Mouse (Mus musculus) cerebellum, adult 18-20 months (tissue): ENCODE results near the gene Ugt2a2.
"Not testable (repeated sequence)": the region's sequence is repeated elsewhere in the genome, so short reads cannot be mapped to it uniquely, and the experiment has no call there.

ENCODE experiments used
- DNase-seq, 2 experiments: peaks; one replicate each; pipeline ENCODE4 v3.0.0; 2021

Gene Ugt2a2

DNA sequence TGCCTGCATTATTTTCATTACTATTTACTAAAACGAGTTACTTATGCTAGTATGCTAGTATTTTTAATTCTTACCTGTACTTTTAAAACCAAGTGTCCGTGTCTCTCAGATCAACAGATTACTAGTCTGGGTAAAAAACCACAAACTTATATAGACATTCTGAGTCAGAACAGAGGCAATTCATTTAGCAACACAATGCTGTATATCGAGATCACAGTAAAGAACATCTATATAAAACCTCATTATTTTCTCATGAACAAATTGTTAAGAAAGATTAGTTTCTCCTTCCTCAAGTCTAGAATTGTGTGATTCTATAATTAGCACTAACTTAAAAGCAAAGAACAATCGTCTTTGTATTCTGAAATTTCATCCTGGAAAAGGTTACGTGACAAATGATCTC lies at the start of gene Ugt2a2:
Ugt2a2 (minus strand) TSS at position 101 of the 400 bp plus-strand sequence.
- DNase-seq: no peak

DNA sequence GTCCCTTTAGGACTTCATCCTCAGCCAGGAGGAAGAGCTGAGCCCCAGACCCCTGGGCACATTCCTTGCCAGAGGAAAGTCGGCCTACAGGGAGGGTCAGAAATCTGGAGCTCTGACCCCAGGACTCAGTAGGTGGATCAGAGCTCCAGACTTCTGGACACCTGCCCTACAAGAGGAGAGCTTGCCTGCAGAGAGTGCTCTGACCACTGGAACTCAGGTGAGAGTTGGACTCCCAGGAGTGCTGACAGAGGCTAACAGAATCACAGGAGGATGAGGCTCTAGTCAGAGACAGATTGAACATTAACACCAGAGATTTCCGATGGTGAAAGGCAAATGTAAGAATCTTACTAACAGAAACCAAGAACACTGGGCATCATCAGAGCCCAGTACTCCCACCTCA lies 41.5 kb upstream of the Ugt2a2 start:
- DNase-seq: not testable (repeated sequence)

DNA sequence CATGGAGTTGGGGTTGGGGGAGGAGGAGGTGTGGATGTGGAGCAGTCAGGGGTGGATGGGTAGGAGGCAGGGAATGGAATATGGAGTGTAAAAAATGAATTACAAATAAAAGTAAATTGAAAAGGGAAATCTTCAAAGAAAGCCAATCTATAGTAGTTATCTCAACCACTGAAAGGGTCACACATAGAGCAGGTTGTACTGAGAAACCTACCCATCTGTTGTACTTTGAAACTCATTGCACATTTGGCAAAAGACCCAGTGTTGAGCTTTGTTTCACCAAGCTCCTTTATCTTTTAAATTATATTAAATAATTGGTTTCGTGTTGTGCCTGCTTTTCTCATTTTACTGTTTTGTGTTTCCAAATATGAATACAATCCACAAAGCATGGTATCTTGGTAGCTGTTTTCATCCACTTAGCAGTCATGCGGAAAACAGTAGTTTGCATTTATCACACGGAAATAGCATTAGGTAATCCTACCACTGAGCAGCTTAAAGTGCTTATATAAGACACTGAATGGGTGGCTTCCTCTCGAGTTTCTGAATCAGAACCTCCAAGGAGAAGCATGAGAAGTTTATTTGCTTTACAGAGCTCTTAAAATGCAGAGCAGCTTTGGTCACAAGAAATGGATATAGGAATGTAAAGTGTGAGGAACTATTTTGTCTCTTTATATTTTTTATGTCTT lies 23.9 kb upstream of the Ugt2a2 start:
- DNase-seq: no peak

DNA sequence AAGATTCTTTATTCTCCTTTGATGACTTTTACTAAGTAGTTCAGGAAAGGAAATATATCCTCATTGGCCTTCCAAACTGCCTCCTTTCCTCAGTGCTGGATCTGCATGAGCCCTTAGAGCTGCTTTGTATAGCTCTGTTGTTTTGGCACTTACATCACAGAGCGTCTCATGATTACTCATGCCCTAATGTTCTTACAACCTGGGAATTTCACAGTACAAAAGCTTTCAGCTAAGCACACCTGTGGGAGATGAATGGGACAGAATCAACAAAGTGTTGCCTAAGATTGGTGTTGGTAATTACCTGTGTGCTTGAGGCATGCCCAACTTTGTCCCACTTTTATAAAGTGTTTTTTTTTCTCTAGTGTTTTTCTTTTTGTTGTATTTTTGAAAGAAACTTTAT lies 20.6 kb upstream of the Ugt2a2 start:
- DNase-seq: no peak

DNA sequence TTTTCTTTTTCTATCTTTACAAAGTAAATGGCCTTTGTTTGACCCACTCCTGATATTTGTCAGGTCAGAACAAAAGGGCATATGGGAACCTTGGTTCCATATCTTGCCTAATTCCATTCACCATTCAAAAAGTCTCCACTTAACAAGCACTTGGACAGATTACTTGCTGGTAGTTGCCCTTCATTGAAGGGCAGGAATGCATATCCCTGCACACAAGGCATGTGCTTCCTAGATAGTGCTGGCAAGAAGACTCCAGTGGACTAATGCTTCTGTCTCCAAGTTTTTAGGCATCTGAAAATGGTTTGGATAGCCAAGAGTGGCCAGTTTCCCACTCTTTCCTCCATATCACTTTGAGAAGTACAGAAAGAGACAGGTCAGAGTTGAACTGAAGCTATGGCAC lies 17.3 kb upstream of the Ugt2a2 start:
- no peak for DNase-seq

DNA sequence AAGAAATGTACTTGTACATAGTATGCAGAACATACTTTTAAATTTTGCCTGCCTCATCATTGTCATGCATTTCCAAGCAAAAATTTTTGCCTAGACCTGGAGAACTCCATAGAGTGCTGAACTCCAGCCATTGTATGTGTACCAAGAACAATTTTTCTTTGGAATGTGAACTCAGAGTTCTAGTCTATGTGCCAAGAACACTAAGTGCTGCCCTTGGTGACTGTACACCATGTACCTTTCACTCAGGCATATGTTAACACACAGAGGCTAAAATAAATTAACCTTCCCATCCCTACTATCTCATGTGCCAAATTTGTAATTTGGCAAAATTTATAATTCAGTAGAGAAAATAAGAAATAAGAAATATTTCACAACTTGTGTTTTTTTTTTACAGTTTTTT lies 16.9 kb upstream of the Ugt2a2 start:
- no peak for DNase-seq

DNA sequence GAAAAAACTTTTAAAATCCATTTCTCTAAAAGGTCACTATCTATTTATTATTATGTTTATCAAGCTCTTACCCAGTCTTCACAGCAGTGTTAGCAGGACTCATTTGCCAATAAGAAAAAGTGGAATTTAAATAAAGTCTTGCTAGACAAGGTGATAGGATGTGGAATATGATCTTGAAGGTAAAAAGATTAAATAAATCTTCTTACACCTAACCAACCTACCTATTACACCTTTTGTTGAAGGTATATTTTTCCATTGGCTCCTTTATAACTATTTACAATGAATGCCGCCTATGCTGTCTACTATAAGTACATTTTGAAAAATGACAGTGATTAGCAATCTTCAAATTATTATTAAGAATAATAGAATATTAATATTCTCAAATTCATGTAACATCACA lies 8.7 kb upstream of the Ugt2a2 start, which contains the start of gene Ugt2a1:
Ugt2a1 (minus strand) TSS at position 101 of the 400 bp plus-strand sequence.
- no peak for DNase-seq

DNA sequence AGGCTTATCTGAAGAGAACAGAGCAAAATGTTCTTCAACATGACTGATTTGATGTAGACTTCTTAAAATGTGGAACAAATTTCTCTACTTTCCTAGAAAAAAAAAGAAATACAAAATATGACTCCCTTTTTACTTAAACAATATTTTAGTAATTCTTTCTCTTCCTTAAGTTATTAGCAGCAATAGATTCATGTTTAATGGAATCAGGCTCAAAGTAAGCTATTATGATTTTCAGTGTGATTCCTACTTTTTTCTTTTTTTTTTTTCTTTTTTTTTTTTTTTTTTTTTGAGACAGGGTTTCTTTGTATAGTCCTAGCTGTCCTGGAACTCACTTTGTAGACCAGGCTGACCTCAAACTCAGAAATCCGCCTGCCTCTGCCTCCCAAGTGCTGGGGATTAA lies 4.6 kb upstream of the Ugt2a2 start, which contains the start of gene Gm43638:
Gm43638 (minus strand) TSS at position 101 of the 400 bp plus-strand sequence.
- not testable (repeated sequence) for DNase-seq

DNA sequence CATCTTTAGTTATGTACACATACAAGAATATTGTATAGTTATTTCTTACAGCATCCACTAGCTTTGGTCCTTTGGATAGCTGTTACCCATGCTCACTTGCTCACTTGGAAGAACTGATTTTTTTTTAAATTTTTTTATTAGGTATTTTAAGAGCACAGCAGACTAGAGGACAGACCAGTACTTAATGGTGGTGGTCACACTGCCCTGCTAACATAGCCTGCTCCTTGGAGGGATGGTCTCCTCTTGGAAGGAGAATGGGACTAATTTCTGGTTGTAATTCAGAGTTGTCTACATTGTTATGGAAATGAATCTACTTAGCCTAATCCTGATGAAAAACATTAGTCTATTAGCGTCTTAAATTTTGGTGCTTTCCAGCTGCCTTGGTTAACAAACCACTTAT lies 23.2 kb downstream of the Ugt2a2 start:
- no peak for DNase-seq

DNA sequence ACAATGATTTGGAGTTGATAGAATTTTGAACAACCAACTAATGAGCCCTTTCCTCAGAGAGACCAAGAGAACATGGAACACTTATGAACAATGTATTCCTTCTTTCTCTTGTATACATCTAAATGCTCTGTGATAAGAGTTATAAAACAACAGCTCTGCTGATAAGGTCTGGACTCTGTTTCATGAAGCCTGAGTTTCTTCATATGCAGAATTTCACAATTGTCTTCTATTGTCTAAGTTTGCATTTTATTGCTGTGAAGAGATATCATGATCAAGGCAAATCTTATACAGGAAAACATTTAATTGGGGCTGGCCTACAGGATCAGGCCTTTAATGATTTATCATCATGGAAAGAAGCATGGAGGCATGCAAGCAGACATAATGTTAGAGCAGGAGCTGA lies 24.4 kb downstream of the Ugt2a2 start:
- no peak for DNase-seq

DNA sequence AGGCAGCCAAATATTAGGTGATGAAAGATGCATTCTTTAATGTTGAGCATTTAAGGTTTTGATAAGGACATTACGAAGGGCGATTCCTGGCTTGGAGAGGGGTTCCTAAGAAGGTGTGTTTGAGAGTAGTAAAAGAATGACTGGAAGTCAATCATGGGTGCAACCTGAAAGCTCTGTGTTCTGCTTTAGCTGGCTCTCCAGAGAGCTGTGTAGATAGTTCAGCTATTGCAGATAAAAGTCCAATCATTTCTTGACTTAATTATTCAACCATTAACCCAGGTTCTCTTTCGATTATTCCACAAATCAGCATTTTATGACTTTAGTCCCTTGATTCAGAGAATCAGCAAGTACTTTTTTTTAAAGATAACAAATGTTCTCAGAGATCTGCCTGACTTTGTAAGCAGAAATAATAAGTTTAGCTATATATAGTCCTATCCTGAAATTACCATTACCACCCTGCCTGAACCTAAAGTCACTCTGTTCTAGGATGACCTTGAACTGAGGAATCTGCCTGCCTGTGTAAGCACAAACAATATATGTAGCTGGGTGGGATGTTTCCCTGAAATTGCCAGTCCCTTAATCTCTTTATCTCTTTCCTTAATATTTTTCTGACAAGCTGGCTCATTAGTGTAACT lies 25.7 kb downstream of the Ugt2a2 start:
- no peak for DNase-seq

DNA sequence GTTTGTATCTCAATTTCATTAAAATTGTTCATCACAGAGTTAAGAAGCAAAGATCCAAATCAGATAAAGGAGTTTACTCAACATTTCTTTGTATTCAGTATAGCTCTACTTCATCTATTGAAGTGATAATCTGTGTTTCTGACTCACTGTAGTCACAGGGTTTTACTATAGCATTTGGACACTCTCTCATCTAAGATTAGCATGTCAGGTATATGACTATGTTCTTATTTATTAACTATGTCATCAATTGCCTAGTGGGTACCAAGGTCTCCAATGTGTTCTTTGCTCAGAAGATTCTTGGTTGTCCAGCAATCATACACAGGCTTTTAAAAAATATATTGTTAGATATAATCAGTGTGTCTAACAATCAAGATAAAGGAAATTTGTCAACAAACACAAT lies 26.5 kb downstream of the Ugt2a2 start:
- no peak for DNase-seq

DNA sequence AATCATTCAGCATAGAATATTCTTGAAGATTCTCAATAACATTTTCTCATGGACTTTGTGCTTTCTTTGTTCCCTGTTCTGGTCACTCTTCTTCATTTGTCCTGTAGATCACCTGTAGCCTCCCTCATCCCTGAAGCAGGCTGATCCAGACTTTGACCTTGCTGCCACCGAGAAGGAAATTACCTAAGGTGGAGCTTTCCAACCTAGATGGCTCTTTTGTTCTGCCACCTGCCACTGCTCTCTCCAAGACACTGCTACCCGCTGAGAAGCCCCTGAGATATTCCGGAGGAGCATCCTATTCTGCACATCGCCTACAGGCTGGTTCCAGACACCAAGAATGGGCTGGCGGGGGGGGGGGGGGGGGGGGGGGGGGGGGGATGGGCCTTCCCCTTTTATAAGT lies 29.5 kb downstream of the Ugt2a2 start:
- DNase-seq: not testable (repeated sequence)

DNA sequence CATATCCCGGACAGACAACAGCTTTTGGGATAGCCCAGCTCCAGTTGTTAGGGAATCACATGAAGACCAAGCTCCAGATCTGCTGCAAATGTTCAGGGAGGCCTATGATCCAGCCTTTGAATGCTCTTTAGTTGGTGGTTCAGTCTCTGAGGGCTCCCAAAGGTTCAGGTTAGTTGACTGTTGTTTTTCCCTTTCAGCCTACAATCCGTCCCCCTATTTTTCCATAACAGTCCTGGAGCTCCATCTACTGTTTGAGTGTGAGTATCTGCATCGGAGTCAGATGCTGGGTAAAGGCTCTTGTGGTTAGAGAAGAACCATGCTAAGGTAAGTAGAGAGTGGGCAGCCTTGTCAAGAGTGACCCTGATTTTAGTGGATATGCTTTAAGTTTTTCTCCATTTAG lies 45.8 kb downstream of the Ugt2a2 start:
- no peak for DNase-seq

DNA sequence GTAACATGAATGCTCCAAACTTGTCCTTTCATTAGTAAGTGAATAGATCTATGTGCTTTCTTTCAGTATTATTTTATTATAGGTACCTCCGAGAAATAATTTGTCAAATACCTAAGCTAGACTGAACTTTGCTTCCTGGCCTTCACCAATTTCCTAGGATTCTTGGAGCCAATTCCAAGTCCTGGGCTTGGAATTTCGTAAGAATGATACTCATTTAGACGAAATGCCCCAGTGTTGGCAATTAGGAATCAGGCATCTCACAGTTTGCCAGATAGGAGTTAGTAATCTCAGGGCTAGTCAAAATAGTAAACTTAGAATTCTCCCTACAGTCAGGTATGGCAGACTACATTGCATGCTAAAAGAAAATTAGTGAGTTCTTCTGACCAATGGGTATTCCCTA lies 56.4 kb downstream of the Ugt2a2 start:
- no peak for DNase-seq

DNA sequence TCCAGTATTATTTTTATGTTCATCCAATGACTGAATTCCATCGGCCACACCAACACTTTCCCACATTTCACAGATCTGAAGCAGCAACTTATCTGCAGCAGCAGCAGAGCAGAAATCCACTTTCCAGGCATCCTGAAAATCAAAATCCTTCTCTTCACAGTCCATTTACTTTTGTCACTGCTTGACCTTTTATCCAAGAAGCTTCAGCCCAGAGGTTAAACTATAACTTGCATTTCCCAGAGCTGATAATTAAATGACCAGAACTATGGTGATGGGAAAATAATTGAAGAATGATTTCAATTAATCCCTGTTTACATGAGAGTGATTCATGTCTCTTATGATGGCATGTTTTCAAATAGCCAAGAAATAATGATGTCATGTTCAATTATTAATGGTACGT lies 58.0 kb downstream of the Ugt2a2 start, which contains the start of gene Ugt2b38:
Ugt2b38 (minus strand) TSS at position 163 of the 400 bp plus-strand sequence.
- not testable (repeated sequence) for DNase-seq
